Mouse (Mus musculus): ENCODE measurements around the gene Serpinb7.

DNA sequence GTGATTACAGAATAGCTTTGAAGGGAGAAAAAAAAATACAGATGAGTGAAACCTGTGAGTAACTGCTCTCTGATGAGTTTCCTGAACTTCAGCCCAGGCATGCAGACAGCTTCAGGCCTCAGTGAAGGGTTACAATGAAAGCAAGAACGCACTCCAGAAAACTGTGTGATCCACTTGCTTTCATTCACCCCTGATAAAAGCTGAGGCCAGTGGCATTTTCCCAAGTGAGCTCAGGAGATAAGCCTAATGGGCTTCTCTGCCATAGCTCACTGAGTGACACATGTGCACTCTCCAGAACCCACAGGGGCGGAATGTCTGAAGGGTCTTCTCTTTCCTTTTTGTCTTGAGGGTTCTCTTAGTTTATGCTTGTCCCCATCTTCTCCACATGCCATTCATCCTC is 48.3 kb upstream of the Serpinb7 start:
- no peak for TF ChIP-seq CTCF (IDR thresholded peaks at IDR 0.05; ENCODE audit: low read depth)
- no peak for TF ChIP-seq EP300 (IDR thresholded peaks at IDR 0.05; ENCODE audit: low read depth)
